Mouse (Mus musculus) midbrain, embryonic 11.5 days (tissue): ENCODE results near the gene Dazl. TPM values are rescaled to one million over a fixed set of nuclear protein-coding genes. Genes with fewer than 3 reads are reported as not detected.

Source experiments
- polyA plus RNA-seq: library from polyadenylated mRNA; unstranded; fragments of >200 nt; fragmentation: Nextera tagmentation; extraction: Ambion mirVana; gene quantifications from 2 replicates; pipeline ENCODE4 v1.2.1, GENCODE M21; 2014

Gene Dazl
- polyA plus RNA-seq, 1 experiment from 2014 or later, result not detected

Other genes with a start within 250 kb of the Dazl start
- 3.5 and 4.3 TPM in 2 replicates for gene Rftn1, start 103.0 kb downstream of the Dazl start, polyA plus RNA-seq
- gene Plcl2, start 215.8 kb upstream of the Dazl start, polyA plus RNA-seq, result 6.1 and 6.5 TPM in 2 replicates